Mouse (Mus musculus) left cerebral cortex, adult 2 months (tissue): Measurements from ENCODE around the gene Yipf2. TPM values are rescaled to one million over a fixed set of nuclear protein-coding genes. Genes with fewer than 3 reads are reported as not detected.

Experiments
- DNase-seq, 2 experiments: peaks; one replicate each; pipeline ENCODE4 v3.0.0; 2021 to 2022; ENCODE audit warnings: low spot score in 2 of 2, mixed read lengths in 1 of 2; ENCODE audit errors: extremely low spot score in 1 of 2
- H3K27ac ChIP-seq: fragments of 200-600 bp; 2 replicates; pipeline ENCODE4 v1.8.1; 2022
- H3K4me3 ChIP-seq: fragments of 200-600 bp; 2 replicates; pipeline ENCODE4 v1.8.1; 2022
- CTCF ChIP-seq: fragments of 200-600 bp; IDR thresholded peaks from 2 replicates; pipeline ENCODE4 v1.8.1; 2022; ENCODE audit warnings: antibody characterized with exemption, mild to moderate bottlenecking, moderate library complexity
- intact Hi-C: fragments of 180-260 bp; cut with DNase I; formaldehyde crosslinking; loops from one replicate; pipeline ENCODE4 v1.15.1; 2025
- long read RNA-seq, 2 experiments: library from polyadenylated mRNA; stranded (forward); transcript quantifications; one replicate each; pipeline ENCODE4 v2.0.0; 2021; ENCODE audit warnings: borderline mapping rate in 2 of 2
- total RNA-seq, 2 experiments: library from RNA; stranded (reverse); gene quantifications; 2 replicates each; pipeline ENCODE4 v1.2.3; 2021

Yipf2 gene
- total RNA-seq: 10 to 100 TPM; 21.7 to 22.2 TPM
- long read RNA-seq, experiment 1, transcript Yipf2-201 (8 exons, 2,174 nt): major isoform, 5 of 31 reads
- long read RNA-seq, experiment 1, partial matches to known transcripts: 11 of 31 reads
- long read RNA-seq, experiment 1, other reads (novel, unspliced or antisense): 8 of 31 reads
- long read RNA-seq, experiment 2, transcript Yipf2-202 (10 exons, 1,894 nt): major isoform, 6 of 23 reads
- long read RNA-seq, experiment 2, partial matches to known transcripts: 12 of 23 reads
- long read RNA-seq, experiment 2, other reads (novel, unspliced or antisense): 3 of 23 reads

DNA sequence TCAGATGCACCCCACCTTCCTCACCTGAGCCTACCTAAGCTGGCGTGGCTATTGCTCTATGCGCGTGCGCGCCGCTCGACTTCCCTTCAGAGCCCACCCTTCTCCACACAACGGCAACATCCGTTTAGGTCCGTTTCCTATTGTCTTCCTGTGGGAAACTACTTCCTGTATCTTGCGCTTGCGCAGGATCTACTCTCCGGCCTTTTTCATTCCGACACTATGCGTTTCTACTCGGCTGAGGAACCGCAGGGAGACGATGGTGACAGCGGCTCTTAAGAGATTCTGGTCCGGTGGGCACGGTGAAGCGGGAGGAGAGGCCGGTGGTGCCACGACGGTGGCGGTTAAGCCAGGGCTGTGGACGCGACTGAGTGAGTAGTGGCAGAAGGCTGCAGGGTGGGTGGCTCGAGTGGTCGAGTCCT is at the start of gene Yipf2, which contains the start of gene Timm29:
Yipf2 (minus strand) TSS at position 126 of the 419 bp plus-strand sequence.
Timm29 (plus strand) TSS at position 20 of the 419 bp plus-strand sequence.
- TF ChIP-seq CTCF: no peak
- H3K27ac ChIP-seq: peak within 1 kb of the TSS; percentile 96
- intact Hi-C loops: loop anchor here (5.0 kb wide), 1 partner anchor 45 kb away; the partner anchor contains the start of gene Carm1
- DNase-seq: peak; percentile 89 to 90
- H3K4me3 ChIP-seq: peak within 1 kb of the TSS; percentile 95

DNA sequence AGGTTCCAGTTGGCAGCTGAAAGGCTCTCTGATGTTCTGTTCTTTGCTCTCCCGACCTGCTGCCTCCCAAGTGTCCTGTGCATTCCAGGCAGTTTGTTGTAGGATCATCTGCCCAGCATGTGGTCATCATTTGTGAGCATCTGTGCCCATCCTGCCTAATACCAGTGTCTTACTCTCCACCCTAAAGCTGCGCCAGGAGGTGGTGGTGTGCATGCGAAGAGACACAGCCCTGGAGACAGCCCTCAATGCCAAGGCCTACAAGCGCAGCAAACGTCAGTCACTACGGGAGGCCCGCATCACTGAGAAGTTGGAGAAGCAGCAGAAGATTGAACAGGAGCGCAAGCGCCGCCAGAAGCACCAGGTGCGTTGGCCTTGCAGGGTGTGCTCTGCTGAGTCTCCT is 46.4 kb upstream of the Yipf2 start:
- Histone ChIP-seq H3K4me3 (no peak overlapping the region), H3K27ac (no peak overlapping the region)
- no peak for DNase-seq
- TF ChIP-seq CTCF: no peak
- intact Hi-C loops: no loop called here

DNA sequence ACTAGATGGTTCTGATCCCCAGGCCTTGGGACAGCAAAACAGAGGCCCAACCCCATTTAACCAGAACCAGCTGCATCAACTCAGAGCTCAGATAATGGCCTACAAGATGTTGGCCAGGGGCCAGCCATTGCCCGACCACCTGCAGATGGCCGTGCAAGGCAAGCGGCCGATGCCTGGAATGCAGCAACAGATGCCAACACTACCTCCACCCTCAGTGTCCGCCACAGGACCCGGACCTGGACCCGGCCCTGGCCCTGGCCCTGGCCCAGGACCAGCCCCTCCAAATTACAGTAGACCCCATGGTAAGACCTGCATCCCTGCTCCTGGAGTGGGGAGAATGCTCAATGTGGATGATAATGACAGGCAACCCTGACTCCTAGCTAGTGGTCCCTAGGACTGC is 43.0 kb upstream of the Yipf2 start:
- Histone ChIP-seq H3K4me3 (no peak overlapping the region), H3K27ac (no peak overlapping the region)
- no peak for DNase-seq
- intact Hi-C loops: no loop called here
- no peak for TF ChIP-seq CTCF

DNA sequence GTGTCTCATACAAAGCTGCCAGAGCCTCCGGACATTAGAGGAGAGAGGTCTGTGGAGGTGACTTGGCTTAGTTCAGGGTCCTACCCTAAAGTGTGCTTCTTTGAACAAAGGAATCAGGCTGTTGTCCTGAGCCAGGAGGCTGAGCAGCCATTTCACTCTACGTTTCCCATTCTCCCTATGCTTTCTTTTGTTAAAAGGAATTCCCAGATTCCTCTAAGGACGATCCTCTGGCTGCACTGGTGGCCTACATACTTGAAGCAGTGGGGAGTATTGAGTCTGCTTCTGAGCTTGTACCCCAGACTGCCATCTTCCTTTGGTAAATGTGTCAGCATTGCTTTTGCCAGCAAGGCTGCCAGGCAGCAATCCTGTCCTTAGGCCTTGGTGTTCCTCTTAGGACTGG is 40.5 kb upstream of the Yipf2 start:
- H3K27ac ChIP-seq: no peak overlapping the region
- no peak for TF ChIP-seq CTCF
- intact Hi-C loops: loop anchor here (5.0 kb wide), 1 partner anchor 174 kb away; no protein-coding TSS in a partner anchor
- DNase-seq: no peak
- no peak overlapping the region for H3K4me3 ChIP-seq

DNA sequence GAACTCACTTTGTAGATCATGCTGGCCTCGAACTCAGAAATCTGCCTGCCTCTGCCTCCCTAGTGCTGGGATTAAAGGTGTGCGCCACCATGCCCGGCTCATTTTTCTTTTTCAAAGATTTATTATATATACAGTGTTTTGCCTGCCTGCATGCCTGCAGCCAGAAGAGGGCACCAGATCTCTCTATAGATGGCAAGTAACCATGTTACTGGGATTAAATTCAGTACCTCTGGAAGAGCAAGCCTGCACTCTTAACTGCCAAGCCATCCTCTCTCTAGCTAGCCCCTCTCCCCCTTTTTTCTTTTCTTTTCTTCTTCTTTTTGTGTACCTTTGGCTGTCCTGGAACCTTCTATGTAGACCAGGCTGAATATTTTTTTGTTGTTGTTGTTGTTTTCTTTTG is 38.0 kb upstream of the Yipf2 start:
- H3K27ac ChIP-seq: no peak overlapping the region
- intact Hi-C loops: loop anchor here (5.0 kb wide), 1 partner anchor 177 kb away; no protein-coding TSS in a partner anchor
- DNase-seq: peak; percentile 29 to 50

DNA sequence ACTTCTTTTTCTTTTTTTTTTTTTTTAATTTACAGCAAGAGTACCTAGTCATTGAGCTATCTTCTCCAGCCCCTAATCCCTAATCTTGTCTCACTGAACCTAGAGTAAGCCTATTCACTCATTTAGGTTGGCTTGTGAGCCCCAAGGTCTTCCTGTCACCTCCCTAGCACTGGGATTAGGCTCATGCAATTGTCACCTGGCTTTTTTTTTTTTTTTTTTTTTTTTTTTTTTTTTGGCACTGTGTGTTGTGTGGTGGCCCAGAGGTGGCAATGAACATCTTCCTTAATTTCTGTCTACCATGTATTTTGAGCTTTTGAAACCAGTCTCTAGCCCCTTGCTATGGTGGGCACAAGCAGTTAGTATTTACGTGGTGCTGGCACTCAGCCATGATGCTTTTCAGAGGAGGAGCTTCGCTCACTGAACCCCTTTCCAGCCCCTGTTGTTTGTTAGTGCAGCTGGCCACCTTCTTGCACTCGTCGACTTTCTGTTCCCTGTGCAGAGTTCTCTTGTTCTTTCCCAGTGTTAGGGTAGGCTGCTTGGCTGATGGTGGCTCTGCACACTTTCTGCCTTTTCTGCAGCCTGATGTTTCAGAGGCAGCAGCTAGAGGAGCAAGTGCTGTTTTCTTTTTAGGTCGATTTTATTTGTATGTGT is 34.6 kb upstream of the Yipf2 start:
- Histone ChIP-seq H3K27ac (no peak overlapping the region), H3K4me3 (no peak overlapping the region)
- intact Hi-C loops: no loop called here
- DNase-seq: no peak
- no peak for TF ChIP-seq CTCF

More for the DNA sequence above, 38.0 kb upstream of the Yipf2 start:
- no peak overlapping the region for H3K4me3 ChIP-seq
- TF ChIP-seq CTCF: peak; percentile 74

DNA sequence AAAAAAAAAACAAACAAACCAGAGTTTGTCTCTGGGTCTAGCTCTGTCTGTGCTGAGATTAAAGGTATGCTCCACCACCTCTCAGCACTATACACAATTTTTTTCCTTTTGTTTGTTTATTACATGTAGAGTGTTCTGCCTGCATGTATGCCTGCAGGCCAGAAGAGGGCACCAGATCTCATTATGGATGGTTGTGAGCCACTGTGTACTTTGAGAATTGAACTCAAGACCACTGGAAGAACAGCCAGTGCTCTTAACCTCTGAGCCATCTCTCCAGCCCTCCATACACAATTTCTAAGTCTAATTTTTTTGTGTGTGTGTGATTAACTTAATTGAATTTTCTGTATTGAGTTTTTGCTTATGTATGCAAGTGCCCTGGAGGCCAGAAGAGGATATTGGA is 33.9 kb upstream of the Yipf2 start:
- intact Hi-C loops: no loop called here
- peak; percentile 50 for TF ChIP-seq CTCF
- DNase-seq: no peak
- H3K27ac ChIP-seq: no peak overlapping the region
- H3K4me3 ChIP-seq: no peak overlapping the region

DNA sequence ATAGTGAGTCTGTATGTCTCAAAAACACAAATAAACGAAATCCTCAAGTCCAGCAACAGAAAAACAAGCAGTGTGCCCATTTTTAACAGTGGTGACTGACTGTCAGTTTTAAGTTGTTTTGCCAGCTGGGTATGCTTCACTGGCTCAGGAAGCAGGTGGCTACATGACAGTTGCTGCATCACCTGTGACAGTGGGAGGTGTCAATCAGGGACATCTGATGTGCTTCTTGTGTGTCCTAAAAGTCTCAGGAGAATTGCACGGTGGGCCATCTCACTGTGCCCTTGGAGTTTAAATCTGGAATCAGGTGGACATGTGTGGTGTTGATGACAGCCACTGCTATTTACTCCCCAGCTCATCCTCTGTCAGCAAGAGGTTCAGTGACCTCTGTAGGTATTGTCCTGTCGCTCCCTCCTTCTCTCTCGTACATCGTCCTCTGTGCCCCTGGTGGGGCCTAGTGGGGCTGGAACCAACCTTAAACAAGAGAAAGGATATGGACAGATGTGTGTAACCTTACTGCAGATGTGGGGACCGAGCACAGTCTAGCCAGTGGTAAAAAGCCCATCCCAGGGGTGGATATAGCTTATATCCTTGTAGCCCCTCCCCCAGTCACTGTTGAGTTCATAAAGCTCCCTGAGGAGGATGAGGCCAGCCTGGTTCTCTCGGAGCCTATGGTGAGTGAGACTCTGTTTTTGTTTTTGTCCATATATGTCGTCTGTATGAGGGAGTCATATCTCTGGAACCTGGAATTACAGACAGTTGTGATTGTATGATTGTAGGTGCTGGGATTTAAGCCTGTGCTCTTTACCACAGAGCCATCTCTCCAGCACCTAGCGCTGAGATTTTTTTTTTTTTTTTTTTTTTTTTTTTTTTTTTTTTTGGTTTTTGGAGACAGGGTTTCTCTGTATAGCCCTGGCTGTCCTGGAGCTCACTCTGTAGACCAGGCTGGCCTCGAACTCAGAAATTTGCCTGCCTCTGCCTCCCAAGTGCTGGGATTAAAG is 33.0 kb upstream of the Yipf2 start:
- DNase-seq: no peak
- Histone ChIP-seq H3K4me3 (no peak overlapping the region), H3K27ac (no peak overlapping the region)
- intact Hi-C loops: no loop called here
- TF ChIP-seq CTCF: no peak

DNA sequence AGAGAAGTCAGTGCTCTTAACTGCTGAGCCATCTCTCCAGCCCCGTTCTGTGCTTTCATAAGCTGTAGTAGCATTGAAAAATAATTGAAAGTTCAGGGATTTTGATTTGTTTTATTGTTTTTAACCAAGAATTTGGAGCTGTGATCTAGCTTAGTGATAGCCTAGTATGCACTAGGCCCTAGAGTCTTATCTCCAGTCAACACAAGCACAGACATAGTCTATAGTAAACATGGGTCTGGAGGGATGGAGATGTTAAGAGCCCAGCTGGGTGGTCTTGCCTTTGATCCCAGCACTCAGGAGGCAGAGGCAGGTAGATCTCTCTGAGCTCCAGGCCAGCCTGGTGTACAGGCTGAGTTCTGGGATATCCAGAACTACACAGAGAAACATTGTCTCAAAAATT is 30.0 kb upstream of the Yipf2 start:
- TF ChIP-seq CTCF: no peak
- no peak for DNase-seq
- Histone ChIP-seq H3K4me3 (no peak overlapping the region), H3K27ac (no peak overlapping the region)
- intact Hi-C loops: no loop called here

DNA sequence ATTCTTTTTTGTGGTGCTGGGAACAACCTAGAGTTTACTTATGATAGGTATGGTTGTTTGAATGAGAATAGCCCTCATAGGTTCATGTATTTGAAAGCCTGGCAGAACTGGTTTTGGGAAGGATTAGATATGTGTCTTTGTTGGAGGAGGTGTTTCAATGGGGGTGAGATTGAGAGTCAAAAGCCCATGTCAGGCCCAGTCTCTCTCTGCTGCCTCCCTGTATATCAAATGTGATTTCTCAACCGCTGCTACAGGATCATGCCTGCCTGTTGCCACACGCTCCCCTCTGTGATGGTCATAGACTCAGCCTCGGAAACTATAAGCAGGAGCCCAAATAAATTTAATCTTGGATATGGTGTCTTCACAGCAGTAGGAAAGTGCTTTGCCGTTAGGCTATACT is 27.6 kb upstream of the Yipf2 start:
- intact Hi-C loops: no loop called here
- TF ChIP-seq CTCF: no peak
- H3K27ac ChIP-seq: no peak overlapping the region
- no peak for DNase-seq
- H3K4me3 ChIP-seq: no peak overlapping the region

DNA sequence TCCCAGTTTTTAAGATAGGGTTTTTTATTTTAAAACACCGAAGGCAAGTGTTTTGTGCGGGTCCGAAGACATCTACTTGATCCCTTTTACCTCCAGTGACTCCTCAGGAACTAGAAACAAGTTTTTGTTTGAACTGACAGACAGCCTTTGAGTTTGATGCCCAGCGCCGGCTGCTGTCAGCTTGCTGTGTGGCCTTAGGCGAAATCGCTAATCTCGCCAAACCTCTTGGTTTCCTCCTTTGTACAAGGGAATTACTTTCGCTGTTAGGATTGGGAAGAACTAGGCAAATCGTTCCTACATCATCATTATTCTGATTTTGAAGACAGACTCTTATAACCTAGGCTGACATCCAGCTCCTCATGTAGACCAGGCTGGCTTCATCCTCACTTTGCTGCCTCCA is 24.4 kb upstream of the Yipf2 start:
- Histone ChIP-seq H3K27ac (peak overlapping the region; percentile 98), H3K4me3 (peak overlapping the region; percentile 98)
- intact Hi-C loops: loop anchor here (5.0 kb wide), 2 partner anchors 185 to 300 kb away; partner anchors contain the start of gene Rab3d
- no peak for DNase-seq
- no peak for TF ChIP-seq CTCF
